Mouse (Mus musculus): ENCODE data around the gene Fcer2a. TPM values are rescaled to one million over a fixed set of nuclear protein-coding genes. Genes with fewer than 3 reads are reported as not detected.

Gene Fcer2a
- polyA plus RNA-seq, 1 experiment from 2014 or later, result 0.16 TPM

- Histone ChIP-seq H3K4me2 (ENCODE audit: low read depth, low read length) (no peak overlapping the region), H3K27ac (ENCODE audit: low read length) (no peak overlapping the region), H3K36me3 (ENCODE audit: control insufficient read depth, insufficient read depth) (no peaks in the 10 kb centered on the region), H3K4me3 (ENCODE audit: low read length) (no peak overlapping the region), H3K9me3 (replicated peaks; ENCODE audit: control insufficient read depth, low read length) (no peaks in the 10 kb centered on the region), H3K4me1 (ENCODE audit: control insufficient read depth, insufficient read depth, low read length) (no peaks in the 10 kb centered on the region), H3K9ac (ENCODE audit: low read length) (no peak overlapping the region), H3K27me3 (ENCODE audit: control insufficient read depth, insufficient read depth, low read length) (no peaks in the 10 kb centered on the region)
- 75% methylated on average over 3 of the region's 3 CpGs for WGBS
- ATAC-seq (replicated peaks; ENCODE audit: extremely low read depth, insufficient read depth, low FRiP score), result no peak
Measured at GRCm38 (mm10) chr8:3710312-3710711, 16.3 kb upstream of the Fcer2a start.

GRCm38 (mm10) chr8:3707611-3708010, 13.6 kb upstream of the Fcer2a start:
- no peak overlapping the region for H3K9ac ChIP-seq (ENCODE audit: low read length)
- ATAC-seq (replicated peaks; ENCODE audit: extremely low read depth, insufficient read depth, low FRiP score), result no peak
- no peak overlapping the region for H3K4me3 ChIP-seq (ENCODE audit: low read length)
- H3K4me2 ChIP-seq (ENCODE audit: low read depth, low read length), result no peak overlapping the region
- H3K36me3 ChIP-seq (ENCODE audit: control insufficient read depth, insufficient read depth), result no peaks in the 10 kb centered on the region
- H3K27ac ChIP-seq (ENCODE audit: low read length), result no peak overlapping the region
- no peaks in the 10 kb centered on the region for H3K27me3 ChIP-seq (ENCODE audit: control insufficient read depth, insufficient read depth, low read length)
- WGBS, result 49% methylated on average over 7 of the region's 7 CpGs
- H3K9me3 ChIP-seq (replicated peaks; ENCODE audit: control insufficient read depth, low read length), result no peaks in the 10 kb centered on the region
- no peaks in the 10 kb centered on the region for H3K4me1 ChIP-seq (ENCODE audit: control insufficient read depth, insufficient read depth, low read length)

- Histone ChIP-seq H3K9me3 (replicated peaks; ENCODE audit: control insufficient read depth, low read length) (no peaks in the 10 kb centered on the region), H3K4me3 (ENCODE audit: low read length) (no peak overlapping the region), H3K36me3 (ENCODE audit: control insufficient read depth, insufficient read depth) (no peaks in the 10 kb centered on the region), H3K4me2 (ENCODE audit: low read depth, low read length) (no peak overlapping the region), H3K4me1 (ENCODE audit: control insufficient read depth, insufficient read depth, low read length) (no peaks in the 10 kb centered on the region), H3K9ac (ENCODE audit: low read length) (no peak overlapping the region), H3K27me3 (ENCODE audit: control insufficient read depth, insufficient read depth, low read length) (no peaks in the 10 kb centered on the region), H3K27ac (ENCODE audit: low read length) (no peak overlapping the region)
- WGBS, result 50% methylated on average over 4 of the region's 4 CpGs
- ATAC-seq (replicated peaks; ENCODE audit: extremely low read depth, insufficient read depth, low FRiP score), result no peak
Measured at GRCm38 (mm10) chr8:3705711-3706110, 11.7 kb upstream of the Fcer2a start.

GRCm38 (mm10) chr8:3701491-3701890, 7.5 kb upstream of the Fcer2a start:
- Histone ChIP-seq H3K9ac (ENCODE audit: low read length) (no peak overlapping the region), H3K36me3 (ENCODE audit: control insufficient read depth, insufficient read depth) (no peaks in the 10 kb centered on the region), H3K4me1 (ENCODE audit: control insufficient read depth, insufficient read depth, low read length) (no peaks in the 10 kb centered on the region), H3K4me3 (ENCODE audit: low read length) (no peak overlapping the region), H3K27me3 (ENCODE audit: control insufficient read depth, insufficient read depth, low read length) (no peaks in the 10 kb centered on the region), H3K4me2 (ENCODE audit: low read depth, low read length) (no peak overlapping the region), H3K27ac (ENCODE audit: low read length) (no peak overlapping the region), H3K9me3 (replicated peaks; ENCODE audit: control insufficient read depth, low read length) (no peaks in the 10 kb centered on the region)
- WGBS, result 92% methylated on average over 1 of the region's 1 CpGs
- ATAC-seq (replicated peaks; ENCODE audit: extremely low read depth, insufficient read depth, low FRiP score), result no peak

GRCm38 (mm10) chr8:3690774-3691173, 3.2 kb downstream of the Fcer2a start:
- WGBS, result 71% methylated on average over 3 of the region's 3 CpGs
- no peaks in the 10 kb centered on the region for H3K27me3 ChIP-seq (ENCODE audit: control insufficient read depth, insufficient read depth, low read length)
- no peak for ATAC-seq (replicated peaks; ENCODE audit: extremely low read depth, insufficient read depth, low FRiP score)

GRCm38 (mm10) chr8:3687537-3687936, 6.4 kb downstream of the Fcer2a start:
- H3K4me3 ChIP-seq (ENCODE audit: low read length), result no peak overlapping the region
- H3K9ac ChIP-seq (ENCODE audit: low read length), result no peak overlapping the region
- H3K27ac ChIP-seq (ENCODE audit: low read length), result no peak overlapping the region
- H3K4me2 ChIP-seq (ENCODE audit: low read depth, low read length), result no peak overlapping the region
- no peaks in the 10 kb centered on the region for H3K9me3 ChIP-seq (replicated peaks; ENCODE audit: control insufficient read depth, low read length)
- H3K36me3 ChIP-seq (ENCODE audit: control insufficient read depth, insufficient read depth), result no peaks in the 10 kb centered on the region
- H3K27me3 ChIP-seq (ENCODE audit: control insufficient read depth, insufficient read depth, low read length), result no peaks in the 10 kb centered on the region
- ATAC-seq (replicated peaks; ENCODE audit: extremely low read depth, insufficient read depth, low FRiP score), result no peak
- no peaks in the 10 kb centered on the region for H3K4me1 ChIP-seq (ENCODE audit: control insufficient read depth, insufficient read depth, low read length)
- WGBS, result 62% methylated on average over 6 of the region's 6 CpGs

More at GRCm38 (mm10) chr8:3690774-3691173, 3.2 kb downstream of the Fcer2a start:
- Histone ChIP-seq H3K9me3 (replicated peaks; ENCODE audit: control insufficient read depth, low read length) (no peaks in the 10 kb centered on the region), H3K4me3 (ENCODE audit: low read length) (no peak overlapping the region), H3K4me2 (ENCODE audit: low read depth, low read length) (no peak overlapping the region), H3K4me1 (ENCODE audit: control insufficient read depth, insufficient read depth, low read length) (no peaks in the 10 kb centered on the region), H3K36me3 (ENCODE audit: control insufficient read depth, insufficient read depth) (no peaks in the 10 kb centered on the region), H3K27ac (ENCODE audit: low read length) (no peak overlapping the region), H3K9ac (ENCODE audit: low read length) (no peak overlapping the region)

GRCm38 (mm10) chr8:3685422-3685821, 8.6 kb downstream of the Fcer2a start:
- Histone ChIP-seq H3K27me3 (ENCODE audit: control insufficient read depth, insufficient read depth, low read length) (no peaks in the 10 kb centered on the region), H3K27ac (ENCODE audit: low read length) (no peak overlapping the region), H3K4me3 (ENCODE audit: low read length) (no peak overlapping the region), H3K4me2 (ENCODE audit: low read depth, low read length) (no peak overlapping the region), H3K4me1 (ENCODE audit: control insufficient read depth, insufficient read depth, low read length) (no peaks in the 10 kb centered on the region), H3K9ac (ENCODE audit: low read length) (no peak overlapping the region), H3K36me3 (ENCODE audit: control insufficient read depth, insufficient read depth) (peaks cover 7% of the 10 kb centered on the region; the same call in 1 of the 2 replicates), H3K9me3 (replicated peaks; ENCODE audit: control insufficient read depth, low read length) (no peaks in the 10 kb centered on the region)
- WGBS, result 53% methylated on average over 5 of the region's 5 CpGs
- ATAC-seq (replicated peaks; ENCODE audit: extremely low read depth, insufficient read depth, low FRiP score), result no peak

- Histone ChIP-seq H3K9ac (ENCODE audit: low read length) (no peak overlapping the region), H3K9me3 (replicated peaks; ENCODE audit: control insufficient read depth, low read length) (no peaks in the 10 kb centered on the region), H3K4me2 (ENCODE audit: low read depth, low read length) (no peak overlapping the region), H3K36me3 (ENCODE audit: control insufficient read depth, insufficient read depth) (peaks cover 16% of the 10 kb centered on the region), H3K4me3 (ENCODE audit: low read length) (no peak overlapping the region), H3K4me1 (ENCODE audit: control insufficient read depth, insufficient read depth, low read length) (no peaks in the 10 kb centered on the region), H3K27ac (ENCODE audit: low read length) (no peak overlapping the region), H3K27me3 (ENCODE audit: control insufficient read depth, insufficient read depth, low read length) (no peaks in the 10 kb centered on the region)
- no peak for ATAC-seq (replicated peaks; ENCODE audit: extremely low read depth, insufficient read depth, low FRiP score)
Measured at GRCm38 (mm10) chr8:3684530-3684929, 9.4 kb downstream of the Fcer2a start.

- Histone ChIP-seq H3K9ac (ENCODE audit: low read length) (no peak overlapping the region), H3K27me3 (ENCODE audit: control insufficient read depth, insufficient read depth, low read length) (no peaks in the 10 kb centered on the region), H3K4me2 (ENCODE audit: low read depth, low read length) (no peak overlapping the region), H3K4me1 (ENCODE audit: control insufficient read depth, insufficient read depth, low read length) (no peaks in the 10 kb centered on the region), H3K4me3 (ENCODE audit: low read length) (no peak overlapping the region), H3K9me3 (replicated peaks; ENCODE audit: control insufficient read depth, low read length) (no peaks in the 10 kb centered on the region), H3K27ac (ENCODE audit: low read length) (no peak overlapping the region), H3K36me3 (ENCODE audit: control insufficient read depth, insufficient read depth) (peaks cover 24% of the 10 kb centered on the region)
- WGBS, result 69% methylated on average over 6 of the region's 6 CpGs
- no peak for ATAC-seq (replicated peaks; ENCODE audit: extremely low read depth, insufficient read depth, low FRiP score)
Measured at GRCm38 (mm10) chr8:3683408-3684176, 10.4 kb downstream of the Fcer2a start.

All from heart, embryonic 16.5 days (tissue).